Mouse (Mus musculus): ENCODE data around the gene Lsamp. TPM values are rescaled to one million over a fixed set of nuclear protein-coding genes. Genes with fewer than 3 reads are reported as not detected.
A peak's percentile ranks its signal among the peaks of the same experiment; 100 is the strongest.

The Lsamp gene
- polyA plus RNA-seq, 1 experiment from 2014 or later = 31.1 TPM

DNA sequence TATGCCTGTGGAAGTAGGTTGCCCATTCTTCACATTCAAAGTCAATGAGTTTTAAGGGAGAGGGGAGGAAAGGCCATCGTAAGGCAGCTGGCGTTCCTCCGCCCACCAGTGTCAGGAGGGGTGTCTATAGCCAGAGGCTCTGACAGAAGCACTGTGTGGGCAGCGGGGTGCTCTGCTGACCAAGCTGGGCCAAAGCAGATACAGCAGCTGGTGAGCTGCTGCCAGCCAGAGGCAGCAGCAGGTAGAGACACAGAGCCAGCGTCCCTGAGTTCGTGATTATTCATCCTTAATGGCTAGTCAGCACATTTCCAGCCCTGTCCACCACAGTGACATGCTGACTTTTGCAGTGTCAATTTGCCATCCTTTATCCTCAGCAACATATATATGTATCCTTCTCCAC lies 2163.0 kb downstream of the Lsamp start:
- Histone ChIP-seq H3K9ac (no peak overlapping the region), H3K4me3 (no peak overlapping the region), H3K27me3 (no peaks in the 10 kb centered on the region), H3K27ac (no peak overlapping the region), H3K36me3 (no peaks in the 10 kb centered on the region), H3K9me3 (replicated peaks) (no peaks in the 10 kb centered on the region), H3K4me1 (peaks cover 5% of the 10 kb centered on the region; the same call in 1 of the 2 replicates), H3K4me2 (replicated peaks) (no peak overlapping the region)
- no peak for ATAC-seq (ENCODE audit: low FRiP score)
- 37% methylated on average over 6 of the region's 6 CpGs for WGBS

- Histone ChIP-seq H3K27me3 (no peaks in the 10 kb centered on the region), H3K4me3 (no peak overlapping the region), H3K27ac (no peak overlapping the region), H3K9ac (no peak overlapping the region), H3K36me3 (no peaks in the 10 kb centered on the region), H3K4me2 (replicated peaks) (no peak overlapping the region), H3K9me3 (replicated peaks) (no peaks in the 10 kb centered on the region), H3K4me1 (peaks cover 9% of the 10 kb centered on the region; the same call in 1 of the 2 replicates)
- no peak for ATAC-seq (ENCODE audit: low FRiP score)
- WGBS = 30% methylated on average over 6 of the region's 6 CpGs
These were observed 2165.2 kb downstream of the Lsamp start for GRCm38 (mm10) chr16:42149216-42149942.

DNA sequence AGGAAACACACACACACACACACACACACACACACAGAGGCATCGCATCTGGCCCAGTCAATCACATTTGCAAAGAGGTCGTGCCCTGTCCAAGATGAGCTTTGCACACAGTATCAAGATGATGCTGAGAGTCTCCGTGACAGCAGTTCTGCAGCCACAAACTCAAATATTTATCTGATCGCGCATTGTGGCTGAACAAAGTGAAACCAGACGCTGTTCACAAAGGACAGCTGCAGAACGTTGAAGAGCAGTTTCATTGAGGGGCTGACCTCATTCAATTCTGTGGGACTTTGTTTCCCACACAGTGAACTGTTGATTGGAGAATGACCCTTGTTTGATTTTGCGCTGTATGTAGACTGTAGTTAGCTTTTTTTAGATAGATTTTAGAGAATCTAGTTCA lies 2168.5 kb downstream of the Lsamp start:
- H3K4me1 ChIP-seq = peaks cover 7% of the 10 kb centered on the region; the same call in 1 of the 2 replicates
- H3K36me3 ChIP-seq = no peaks in the 10 kb centered on the region
- no peak overlapping the region for H3K4me2 ChIP-seq (replicated peaks)
- H3K9me3 ChIP-seq (replicated peaks) = no peaks in the 10 kb centered on the region
- H3K27ac ChIP-seq = no peak overlapping the region
- no peak overlapping the region for H3K9ac ChIP-seq
- H3K4me3 ChIP-seq = no peak overlapping the region
- no peaks in the 10 kb centered on the region for H3K27me3 ChIP-seq
- 37% methylated on average over 8 of the region's 8 CpGs for WGBS
- ATAC-seq (ENCODE audit: low FRiP score) = no peak

- Histone ChIP-seq H3K4me3 (no peak overlapping the region), H3K27ac (no peak overlapping the region), H3K9me3 (replicated peaks) (no peaks in the 10 kb centered on the region), H3K4me2 (replicated peaks) (no peak overlapping the region), H3K36me3 (no peaks in the 10 kb centered on the region), H3K27me3 (no peaks in the 10 kb centered on the region), H3K4me1 (0 out of 2 replicates have a peak, but pooled peaks cover under 1% of the 10 kb centered on the region), H3K9ac (no peak overlapping the region)
- ATAC-seq (ENCODE audit: low FRiP score) = 0 out of 2 replicates have a peak, but pooled peaks have one; percentile 32
- WGBS = 59% methylated on average over 9 of the region's 9 CpGs
These were observed 2173.7 kb downstream of the Lsamp start for GRCm38 (mm10) chr16:42157816-42158215.

DNA sequence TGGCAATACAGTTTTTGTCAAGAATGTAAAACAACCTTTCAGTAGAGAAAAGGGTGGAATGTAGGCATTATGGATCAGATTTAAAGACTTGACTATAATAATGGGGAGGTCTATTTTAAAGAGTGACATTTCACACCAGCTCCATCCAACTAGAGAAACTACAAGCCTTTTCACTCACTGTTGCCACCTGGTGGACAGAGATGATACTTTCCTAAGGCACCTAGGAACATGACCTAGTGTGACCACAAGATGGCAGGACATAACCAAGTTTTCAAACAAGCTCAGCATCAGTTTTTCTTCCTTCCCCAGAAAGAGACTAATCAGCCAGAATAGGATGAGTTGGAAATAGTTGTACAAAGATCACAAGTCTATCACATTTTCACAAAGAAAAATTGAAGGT lies 2180.8 kb downstream of the Lsamp start:
- no peak overlapping the region for H3K4me3 ChIP-seq
- H3K9me3 ChIP-seq (replicated peaks) = no peaks in the 10 kb centered on the region
- no peak overlapping the region for H3K9ac ChIP-seq
- no peaks in the 10 kb centered on the region for H3K36me3 ChIP-seq
- no peak overlapping the region for H3K4me2 ChIP-seq (replicated peaks)
- H3K27ac ChIP-seq = no peak overlapping the region
- no peaks in the 10 kb centered on the region for H3K4me1 ChIP-seq
- H3K27me3 ChIP-seq = no peaks in the 10 kb centered on the region
- ATAC-seq (ENCODE audit: low FRiP score) = peak; percentile 71; the same call in 1 of the 2 replicates

DNA sequence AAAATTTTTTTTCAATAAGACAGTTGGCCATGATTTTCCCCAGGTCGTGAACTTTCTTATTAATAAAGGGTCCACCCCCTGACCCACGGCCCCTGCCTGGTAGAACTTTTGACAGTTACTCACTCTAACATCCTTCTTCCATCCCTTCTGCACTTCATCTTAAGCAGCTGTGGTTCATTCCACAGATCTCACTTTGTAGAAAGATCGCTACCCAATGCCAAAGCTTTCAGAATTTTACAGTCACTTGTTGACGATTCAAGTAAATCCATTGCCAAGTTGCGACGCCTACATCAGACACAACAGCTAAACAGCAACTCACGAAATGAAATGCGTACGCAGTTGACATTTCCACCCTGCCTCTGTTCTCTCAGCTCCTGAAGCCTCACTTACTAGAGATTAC lies 2184.1 kb downstream of the Lsamp start:
- ATAC-seq (ENCODE audit: low FRiP score) = no peak
- H3K27ac ChIP-seq = no peak overlapping the region

GRCm38 (mm10) chr16:42169447-42170140 lies 2185.4 kb downstream of the Lsamp start:
- H3K4me1 ChIP-seq = no peaks in the 10 kb centered on the region
- ATAC-seq (ENCODE audit: low FRiP score) = 0 out of 2 replicates have a peak, but pooled peaks have one; percentile 39
- 27% methylated on average over 8 of the region's 8 CpGs for WGBS
- no peak overlapping the region for H3K4me3 ChIP-seq
- H3K27ac ChIP-seq = no peak overlapping the region
- no peaks in the 10 kb centered on the region for H3K36me3 ChIP-seq
- H3K9me3 ChIP-seq (replicated peaks) = no peaks in the 10 kb centered on the region
- H3K27me3 ChIP-seq = no peaks in the 10 kb centered on the region
- no peak overlapping the region for H3K9ac ChIP-seq
- H3K4me2 ChIP-seq (replicated peaks) = no peak overlapping the region

More for the DNA sequence above, 2184.1 kb downstream of the Lsamp start:
- no peaks in the 10 kb centered on the region for H3K27me3 ChIP-seq
- no peaks in the 10 kb centered on the region for H3K9me3 ChIP-seq (replicated peaks)
- no peak overlapping the region for H3K4me3 ChIP-seq
- WGBS = 91% methylated on average over 9 of the region's 9 CpGs
- no peaks in the 10 kb centered on the region for H3K4me1 ChIP-seq
- no peak overlapping the region for H3K9ac ChIP-seq
- no peaks in the 10 kb centered on the region for H3K36me3 ChIP-seq
- no peak overlapping the region for H3K4me2 ChIP-seq (replicated peaks)

DNA sequence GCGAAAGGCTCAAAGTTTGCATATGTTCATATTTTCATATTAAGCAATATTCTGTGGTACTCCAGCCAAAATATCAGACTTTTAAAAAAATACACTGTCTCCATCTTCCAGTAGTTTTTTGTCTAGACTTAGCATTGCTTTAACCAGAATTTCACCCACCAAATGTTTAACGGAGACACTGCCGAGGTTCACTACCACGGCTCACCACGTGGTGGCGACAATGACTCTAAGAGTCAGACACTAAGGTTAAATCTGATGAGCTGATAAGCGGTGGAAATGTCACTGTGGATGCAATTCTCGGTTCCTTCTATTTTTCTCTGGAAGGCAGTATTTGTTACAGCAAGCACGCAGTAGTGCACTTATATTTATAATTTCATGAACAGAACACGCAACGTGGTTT lies 2188.3 kb downstream of the Lsamp start:
- Histone ChIP-seq H3K36me3 (no peaks in the 10 kb centered on the region), H3K9ac (no peak overlapping the region), H3K4me2 (replicated peaks) (no peak overlapping the region), H3K9me3 (replicated peaks) (no peaks in the 10 kb centered on the region), H3K4me3 (no peak overlapping the region), H3K4me1 (no peaks in the 10 kb centered on the region), H3K27ac (no peak overlapping the region), H3K27me3 (no peaks in the 10 kb centered on the region)
- WGBS = 27% methylated on average over 11 of the region's 11 CpGs
- ATAC-seq (ENCODE audit: low FRiP score) = no peak

DNA sequence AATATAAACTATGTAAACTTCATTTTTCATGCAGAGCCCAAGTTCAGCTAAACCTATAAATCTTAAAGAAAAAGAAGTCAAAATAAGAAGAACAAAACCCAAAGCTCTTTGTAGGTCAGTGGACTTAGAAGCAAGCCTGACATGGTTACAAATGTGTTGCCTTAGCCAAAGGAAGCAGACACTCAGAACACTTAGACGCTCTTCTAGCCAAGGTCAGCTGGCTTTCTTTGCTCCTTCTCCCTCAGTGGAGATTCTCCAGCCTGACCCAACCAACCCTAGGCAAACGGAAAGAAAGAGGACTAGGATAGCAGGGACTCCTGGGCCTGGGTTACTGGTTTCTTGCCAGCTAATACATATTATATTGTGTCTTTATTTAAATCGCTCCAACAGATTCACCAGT lies 2194.7 kb downstream of the Lsamp start:
- Histone ChIP-seq H3K4me2 (replicated peaks) (no peak overlapping the region), H3K36me3 (no peaks in the 10 kb centered on the region), H3K9me3 (replicated peaks) (no peaks in the 10 kb centered on the region), H3K27me3 (no peaks in the 10 kb centered on the region), H3K4me3 (no peak overlapping the region), H3K9ac (no peak overlapping the region), H3K27ac (no peak overlapping the region), H3K4me1 (no peaks in the 10 kb centered on the region)
- WGBS = 75% methylated on average over 3 of the region's 3 CpGs
- no peak for ATAC-seq (ENCODE audit: low FRiP score)

GRCm38 (mm10) chr16:42180025-42180424 lies 2195.9 kb downstream of the Lsamp start:
- no peak for ATAC-seq (ENCODE audit: low FRiP score)
- H3K36me3 ChIP-seq = no peaks in the 10 kb centered on the region
- no peak overlapping the region for H3K4me2 ChIP-seq (replicated peaks)
- no peak overlapping the region for H3K27ac ChIP-seq
- H3K27me3 ChIP-seq = no peaks in the 10 kb centered on the region
- 89% methylated on average over 6 of the region's 6 CpGs for WGBS
- no peaks in the 10 kb centered on the region for H3K4me1 ChIP-seq
- no peak overlapping the region for H3K9ac ChIP-seq
- H3K4me3 ChIP-seq = no peak overlapping the region
- H3K9me3 ChIP-seq (replicated peaks) = no peaks in the 10 kb centered on the region

- Histone ChIP-seq H3K27ac (no peak overlapping the region), H3K4me1 (no peaks in the 10 kb centered on the region), H3K36me3 (no peaks in the 10 kb centered on the region), H3K27me3 (no peaks in the 10 kb centered on the region), H3K9me3 (replicated peaks) (no peaks in the 10 kb centered on the region), H3K4me2 (replicated peaks) (no peak overlapping the region), H3K9ac (no peak overlapping the region), H3K4me3 (no peak overlapping the region)
- no peak for ATAC-seq (ENCODE audit: low FRiP score)
- WGBS = 97% methylated on average over 11 of the region's 11 CpGs
These were observed 2196.3 kb downstream of the Lsamp start for GRCm38 (mm10) chr16:42180473-42180872.

GRCm38 (mm10) chr16:42189431-42190081 lies 2205.4 kb downstream of the Lsamp start:
- WGBS = 30% methylated on average over 14 of the region's 14 CpGs
- H3K4me1 ChIP-seq = peaks cover 7% of the 10 kb centered on the region
- H3K36me3 ChIP-seq = no peaks in the 10 kb centered on the region
- H3K27me3 ChIP-seq = no peaks in the 10 kb centered on the region
- H3K9me3 ChIP-seq (replicated peaks) = no peaks in the 10 kb centered on the region
- H3K9ac ChIP-seq = peak overlapping the region; percentile 53
- peak overlapping the region; percentile 44 for H3K4me3 ChIP-seq
- H3K27ac ChIP-seq = peak overlapping the region; percentile 99
- H3K4me2 ChIP-seq (replicated peaks) = peak overlapping the region; percentile 82
- peak; percentile 66 for ATAC-seq (ENCODE audit: low FRiP score)
